Mouse (Mus musculus): ENCODE data around the gene D930020B18Rik. TPM values are rescaled to one million over a fixed set of nuclear protein-coding genes. Genes with fewer than 3 reads are reported as not detected.
A peak's percentile ranks its signal among the peaks of the same experiment; 100 is the strongest.

Gene D930020B18Rik
- total RNA-seq, 2 experiments from 2014 or later: not detected

DNA sequence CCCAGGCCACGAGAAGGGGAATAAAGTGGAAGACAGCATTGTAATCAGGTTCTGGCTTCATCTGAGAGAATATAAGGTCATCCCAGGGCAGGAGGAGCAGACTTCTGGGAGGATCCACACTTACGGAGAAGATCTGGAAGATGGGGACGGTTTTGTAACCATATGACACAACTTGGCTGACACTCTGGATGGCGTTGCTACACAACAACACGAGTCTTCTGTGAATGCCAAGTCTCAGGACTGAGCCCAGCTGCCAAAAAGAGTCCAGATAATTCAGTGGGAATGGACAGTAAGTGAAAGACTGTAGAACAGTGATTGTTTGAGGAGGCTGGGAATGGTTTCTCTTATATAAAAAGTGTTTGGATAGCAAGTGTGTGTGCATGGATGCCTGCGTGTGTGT is 62.2 kb downstream of the D930020B18Rik start:
- DNase-seq (ENCODE audit: low spot score): peak; percentile 85

DNA sequence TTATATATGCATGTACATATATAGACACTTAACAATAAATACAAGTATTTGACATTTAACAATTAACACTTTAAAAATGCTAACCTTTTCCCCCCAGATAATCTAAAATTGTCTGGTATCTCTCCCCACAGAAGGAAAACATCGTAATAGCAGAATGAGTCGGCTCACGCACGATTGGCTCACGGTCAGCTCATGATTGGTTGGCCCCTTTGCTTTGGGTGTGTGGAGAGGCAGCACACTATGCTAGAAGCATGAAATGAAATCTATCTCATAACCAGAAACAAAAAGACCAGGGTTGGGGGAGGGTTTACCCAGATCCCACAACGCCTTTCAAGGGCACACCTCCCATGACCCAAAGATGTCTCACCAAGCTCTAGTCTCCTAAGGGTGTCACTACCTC is 63.5 kb downstream of the D930020B18Rik start:
- peak; percentile 20 for DNase-seq (ENCODE audit: low spot score)

DNA sequence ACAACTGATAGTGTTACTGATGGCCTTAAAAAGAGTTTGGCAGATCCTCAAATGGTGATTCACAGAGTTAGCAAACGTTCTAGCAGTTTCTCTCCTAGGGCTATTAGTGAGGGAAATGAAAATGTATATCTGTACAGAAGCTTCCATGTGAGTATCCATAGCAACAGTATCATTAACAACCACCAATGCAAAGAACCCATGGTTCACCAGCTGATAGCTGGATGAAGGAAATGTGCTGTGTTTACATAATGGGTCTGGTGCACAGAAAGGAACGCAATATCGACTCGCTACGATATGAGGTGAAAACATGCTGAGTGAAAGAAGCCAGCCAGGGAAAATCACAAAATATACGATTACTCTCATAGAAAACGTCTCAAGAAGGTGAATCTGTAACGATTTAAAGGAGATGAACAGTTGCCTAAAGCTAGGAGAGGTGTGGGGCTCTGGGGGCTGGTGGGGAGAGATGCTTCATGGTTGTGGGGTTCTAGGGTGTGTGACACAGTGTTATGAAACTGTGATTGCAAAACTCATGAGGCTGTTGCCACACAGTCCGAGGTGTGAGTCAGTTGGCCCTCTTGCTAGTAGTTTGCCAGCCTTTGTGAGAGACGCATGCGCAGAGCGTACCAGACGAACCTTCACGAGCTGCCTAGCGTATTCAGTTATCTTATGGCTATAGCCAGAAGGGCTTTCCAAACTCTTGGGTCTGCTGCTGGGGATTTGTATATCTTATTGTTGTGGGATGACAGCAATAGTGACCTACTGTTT is 64.2 kb downstream of the D930020B18Rik start:
- peak; percentile 42 for DNase-seq (ENCODE audit: low spot score)

- no peak for DNase-seq (ENCODE audit: low spot score)
These were observed 75.5 kb downstream of the D930020B18Rik start for GRCm38 (mm10) chr10:121716862-121717261.

DNA sequence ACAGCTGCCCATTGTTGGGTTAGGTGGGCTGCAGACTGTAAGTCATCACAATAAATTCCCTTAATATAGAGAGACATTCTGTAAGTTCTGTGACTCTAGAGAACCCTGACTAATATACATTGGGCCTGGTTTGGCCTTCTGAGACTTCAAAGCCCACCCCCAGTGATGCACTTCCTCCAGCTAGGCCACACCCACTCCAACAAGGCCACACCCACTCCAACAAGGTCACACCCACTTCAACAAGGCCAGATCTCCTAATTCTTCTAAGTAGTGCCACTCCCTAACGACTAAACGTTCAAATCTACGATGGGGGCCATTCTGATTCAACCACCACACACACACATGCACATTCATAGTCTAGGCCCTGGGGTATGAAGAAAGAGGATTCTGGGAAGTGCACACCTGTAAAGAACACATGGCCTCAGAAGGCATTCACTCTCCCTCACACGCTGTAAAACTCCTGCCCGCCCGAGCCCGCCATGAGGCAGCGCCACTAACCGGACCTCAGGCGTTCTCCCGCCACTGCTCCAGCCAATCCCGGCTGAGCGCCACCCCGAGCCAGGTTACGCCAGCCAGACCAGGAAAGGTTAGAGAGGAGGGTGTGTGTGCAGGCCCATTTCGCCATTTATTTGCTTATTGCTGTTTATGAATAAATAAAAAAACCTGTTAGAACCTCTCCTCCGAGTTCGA is 77.7 kb downstream of the D930020B18Rik start:
- no peak for DNase-seq (ENCODE audit: low spot score)

- no peak for DNase-seq (ENCODE audit: low spot score)
These were observed 79.3 kb downstream of the D930020B18Rik start for GRCm38 (mm10) chr10:121720701-121721100.

DNA sequence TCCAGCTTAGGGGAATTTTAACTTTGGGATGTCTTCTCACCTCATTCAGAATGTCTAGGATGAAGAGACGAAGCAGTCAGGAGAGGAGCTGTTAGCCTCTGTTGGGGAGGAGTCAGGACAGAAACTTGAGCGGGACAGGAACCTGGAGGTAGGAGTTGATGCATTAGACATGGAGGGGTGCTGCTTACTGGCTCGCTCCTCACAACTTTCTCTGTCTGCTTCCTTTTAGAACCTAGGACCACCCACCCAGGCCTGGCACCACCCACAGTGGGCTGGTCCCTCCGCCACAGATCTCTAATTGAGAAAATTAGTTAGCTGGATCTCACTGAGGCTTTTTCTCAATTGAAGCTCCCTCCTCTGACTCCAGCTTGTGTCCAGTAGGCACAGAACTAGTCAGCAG is 85.1 kb downstream of the D930020B18Rik start:
- DNase-seq (ENCODE audit: low spot score): no peak

DNA sequence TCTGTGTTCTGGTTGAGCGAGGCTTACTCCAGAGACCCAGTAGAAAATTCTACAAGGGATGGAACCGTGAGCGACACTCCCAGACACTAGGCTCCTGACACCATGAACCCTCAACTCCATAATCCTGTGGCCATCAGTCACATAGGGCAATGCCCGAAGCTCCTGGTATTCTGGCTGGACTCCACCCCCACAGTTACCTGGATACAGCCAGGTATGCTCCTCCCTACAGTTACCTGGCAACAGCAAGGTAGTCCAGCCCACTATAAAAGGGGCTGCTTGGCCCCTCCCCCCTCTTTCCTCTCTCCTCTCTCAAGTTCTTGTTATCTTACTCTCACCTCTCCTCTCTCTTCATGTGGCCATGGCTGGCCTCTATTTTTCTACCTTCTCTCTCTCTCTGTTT is 85.8 kb downstream of the D930020B18Rik start:
- no peak for DNase-seq (ENCODE audit: low spot score)

- no peak for DNase-seq (ENCODE audit: low spot score)
These were observed 86.8 kb downstream of the D930020B18Rik start for GRCm38 (mm10) chr10:121728226-121728625.

DNA sequence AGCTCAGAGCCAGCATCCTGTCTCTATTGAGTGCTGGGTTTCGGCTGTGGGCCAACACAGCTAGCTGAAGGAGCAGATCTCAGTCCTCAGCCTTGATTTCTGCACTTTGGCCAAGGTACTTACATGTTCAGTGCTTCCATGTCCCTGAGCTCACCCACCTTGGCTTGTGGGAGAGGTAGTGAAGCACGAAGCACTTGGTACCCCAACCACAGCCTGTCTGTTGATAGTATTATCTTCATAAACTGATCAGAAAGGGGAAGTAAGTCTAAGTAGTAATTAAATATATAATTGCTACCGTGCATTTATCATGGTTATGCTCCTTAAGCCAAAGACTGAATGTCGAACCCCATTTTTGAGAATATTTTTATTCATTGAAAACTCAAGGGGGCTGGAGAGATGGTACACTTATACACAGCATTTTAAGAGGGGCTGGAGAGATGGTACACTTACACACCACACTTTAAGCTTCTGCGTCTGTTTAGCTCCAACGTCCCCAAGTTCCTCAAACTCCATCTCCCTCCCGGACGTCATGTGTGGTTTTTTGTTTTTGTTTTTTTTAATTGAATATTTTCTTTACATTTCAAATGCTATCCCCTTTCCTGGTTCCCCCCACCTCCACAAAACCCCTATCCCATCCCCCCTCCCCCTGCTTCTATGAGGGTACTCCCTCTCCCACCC is 89.8 kb downstream of the D930020B18Rik start:
- DNase-seq (ENCODE audit: low spot score): no peak

DNA sequence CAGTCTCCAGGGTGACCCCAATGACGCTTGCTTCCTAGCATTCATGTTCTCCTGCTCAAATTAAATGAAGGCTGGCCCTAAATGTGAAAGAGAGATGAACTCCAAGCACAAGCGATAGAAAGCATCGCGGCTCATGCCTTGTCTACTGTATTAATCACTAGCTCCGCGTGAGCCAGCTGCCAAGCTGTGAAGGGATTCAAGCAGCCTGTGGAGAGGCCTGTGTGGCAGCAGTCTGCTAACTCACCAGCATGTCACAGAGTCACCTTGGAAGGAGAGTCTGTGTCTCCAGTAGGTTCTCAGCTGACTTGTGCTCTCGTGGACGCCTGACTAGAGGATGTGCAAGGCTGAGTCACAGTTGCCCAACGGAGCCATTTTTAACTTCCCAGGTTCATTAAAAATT is 91.2 kb downstream of the D930020B18Rik start:
- DNase-seq (ENCODE audit: low spot score): no peak

- DNase-seq (ENCODE audit: low spot score): no peak
These were observed 95.9 kb downstream of the D930020B18Rik start for GRCm38 (mm10) chr10:121737256-121737655.

DNA sequence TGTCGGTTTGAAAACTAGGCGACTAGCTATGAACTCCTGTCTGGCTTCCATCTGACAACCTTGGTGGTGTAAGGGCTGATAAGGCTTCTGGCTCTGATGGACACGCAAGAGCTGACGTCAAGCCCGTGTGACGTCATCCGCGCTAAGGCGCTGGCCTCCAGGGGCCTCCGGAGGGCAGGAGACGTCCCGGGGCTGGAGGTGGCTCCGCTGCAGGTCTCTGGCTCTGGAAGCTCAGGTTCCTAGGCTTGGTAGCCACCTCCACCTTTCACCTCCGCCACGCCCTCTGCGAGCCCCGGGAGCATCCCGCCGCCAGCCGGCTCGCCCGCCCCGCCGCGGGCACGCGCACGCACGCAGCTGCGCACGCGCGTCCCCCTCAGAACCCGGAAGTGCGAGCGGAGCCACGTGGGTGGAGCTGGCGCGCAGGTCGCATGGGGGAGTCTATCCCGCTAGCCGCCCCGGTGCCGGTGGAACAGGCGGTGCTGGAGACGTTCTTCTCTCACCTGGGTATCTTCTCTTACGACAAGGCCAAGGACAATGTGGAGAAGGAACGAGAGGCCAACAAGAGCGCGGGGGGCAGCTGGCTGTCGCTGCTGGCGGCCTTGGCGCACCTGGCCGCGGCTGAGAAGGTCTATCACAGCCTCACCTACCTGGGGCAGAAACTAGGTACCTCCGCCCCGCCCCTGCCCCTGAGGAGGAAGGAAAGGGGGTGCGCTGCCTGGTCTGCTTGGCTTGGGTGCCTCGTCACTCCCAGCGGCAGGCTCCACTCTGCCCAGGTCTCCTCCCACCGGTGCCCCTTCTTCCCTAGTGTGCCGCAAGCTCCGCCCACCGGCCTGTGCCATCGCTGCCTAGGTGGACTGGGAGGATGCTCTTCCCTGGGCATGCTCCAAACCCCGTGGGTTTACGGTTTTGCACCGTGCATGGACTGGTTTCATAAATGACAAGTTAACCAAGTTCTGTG is 98.4 kb downstream of the D930020B18Rik start, which contains the start of gene BC048403:
Gene BC048403, plus strand, starts transcription at position 390 of the 958 bp plus-strand sequence.
- peak; percentile 82 for DNase-seq (ENCODE audit: low spot score)

- DNase-seq (ENCODE audit: low spot score): no peak
These were observed 100.9 kb downstream of the D930020B18Rik start for GRCm38 (mm10) chr10:121742336-121742735.

Small RNA genes within 50 kb of the gene (microRNA-seq; reads per million reads assigned to microRNA genes)
- gene Gm24330: not detected

Other genes starting within 250 kb of the D930020B18Rik start
- 10 to 100 TPM; 34.7 to 47.5 TPM for gene Rassf3, start 165.2 kb upstream of the D930020B18Rik start, total RNA-seq (2021)
- 10 to 100 TPM in 1 of 2 experiments, 1 to 10 TPM in 1; 9.0 to 10.2 TPM for gene Tbk1, start 54.8 kb upstream of the D930020B18Rik start, total RNA-seq (2021)
- gene Xpot, start 15.3 kb upstream of the D930020B18Rik start, total RNA-seq (2021): 10 to 100 TPM; 23.9 to 27.7 TPM
- 1 to 10 TPM; 1.4 to 1.8 TPM for gene BC048403, start 98.3 kb downstream of the D930020B18Rik start, total RNA-seq (2021)